In genomic region chr7:90456845-90457468, GRCm38 (mm10) we compare ENCODE assay signal across 8 mouse cellular contexts. TPM values are rescaled to one million over a fixed set of nuclear protein-coding genes. Genes with fewer than 3 reads are reported as not detected.
DNase-seq lines count a peak whose midpoint lies in the region; ATAC-seq and TF ChIP-seq lines count a peak whose summit lies in the region.

Gene Tmem126a (minus strand): TSS chr7:90457229.

- no peaks in the 10 kb centered on the region for H3K9me3 ChIP-seq in forebrain, embryonic 13.5 days (replicated peaks)
- H3K9me3 ChIP-seq in heart, postnatal 0 days (replicated peaks; ENCODE audit: control insufficient read depth, low read length), result no peaks in the 10 kb centered on the region
- H3K9me3 ChIP-seq in liver, embryonic 14.5 days (ENCODE audit: control insufficient read depth, low read length), result no peaks in the 10 kb centered on the region
- no peaks in the 10 kb centered on the region for H3K9me3 ChIP-seq in neural tube, embryonic 11.5 days (ENCODE audit: control insufficient read depth, low read length)
- no peaks in the 10 kb centered on the region for H3K9me3 ChIP-seq in stomach, postnatal 0 days (ENCODE audit: control insufficient read depth, low read length)

- peaks cover 22% of the 10 kb centered on the region for H3K36me3 ChIP-seq in forebrain, embryonic 13.5 days (ENCODE audit: poor library complexity, severe bottlenecking)
- H3K36me3 ChIP-seq in heart, postnatal 0 days (replicated peaks; ENCODE audit: control insufficient read depth, insufficient read depth, low read length), result peaks cover 20% of the 10 kb centered on the region
- H3K36me3 ChIP-seq in liver, embryonic 14.5 days (replicated peaks; ENCODE audit: control insufficient read depth, insufficient read depth, low read depth), result peaks cover 5% of the 10 kb centered on the region; the same call in 1 of the 2 replicates
- H3K36me3 ChIP-seq in neural tube, embryonic 11.5 days (ENCODE audit: control insufficient read depth, insufficient read depth, low read length), result no peaks in the 10 kb centered on the region
- H3K36me3 ChIP-seq in stomach, postnatal 0 days (ENCODE audit: control insufficient read depth, insufficient read depth, low read length), result 0 out of 2 replicates have a peak, but pooled peaks cover 5% of the 10 kb centered on the region

- no peak; the same call in 1 of the 2 replicates for TF ChIP-seq EP300 in heart, postnatal 0 days (IDR thresholded peaks at IDR 0.05; ENCODE audit: low read depth)
- no peak for TF ChIP-seq EP300 in liver, embryonic 14.5 days (IDR thresholded peaks at IDR 0.05; ENCODE audit: low read depth)
- TF ChIP-seq EP300 in stomach, postnatal 0 days (optimal IDR thresholded peaks at IDR 0.05), result no peak

- H3K4me3 ChIP-seq in forebrain, embryonic 13.5 days, result peak within 1 kb of the TSS; percentile 63
- H3K4me3 ChIP-seq in heart, postnatal 0 days (ENCODE audit: low read depth, low read length), result peak within 1 kb of the TSS; percentile 94
- H3K4me3 ChIP-seq in liver, embryonic 14.5 days (ENCODE audit: insufficient read depth in 1 of 2, low read depth in 2 of 2, low read length in 2 of 2), result peak within 1 kb of the TSS; percentile 71 to 74
- peak within 1 kb of the TSS; percentile 70 for H3K4me3 ChIP-seq in neural tube, embryonic 11.5 days (ENCODE audit: low read depth, low read length)
- peak within 1 kb of the TSS; percentile 81 for H3K4me3 ChIP-seq in stomach, postnatal 0 days (ENCODE audit: low read depth, low read length)

- peak; percentile 98 for ATAC-seq in cerebellum, adult (ENCODE audit: insufficient number of reproducible peaks, low FRiP score, low TSS enrichment)
- peak; percentile 99 for ATAC-seq in forebrain, embryonic 13.5 days
- peak; percentile 97 for ATAC-seq in heart, postnatal 0 days (ENCODE audit: insufficient read depth, low read depth)
- ATAC-seq in liver, embryonic 14.5 days (ENCODE audit: insufficient read depth), result peak; percentile 91
- ATAC-seq in neural tube, embryonic 11.5 days (ENCODE audit: insufficient read depth, low FRiP score, low TSS enrichment), result peak; percentile 98
- peak; percentile 97 for ATAC-seq in stomach, postnatal 0 days (ENCODE audit: low FRiP score, low TSS enrichment)

- TF ChIP-seq CTCF in heart, postnatal 0 days (IDR thresholded peaks at IDR 0.05; ENCODE audit: low read depth), result peak; percentile 33; the same call in 1 of the 2 replicates
- TF ChIP-seq CTCF in liver, embryonic 14.5 days (IDR thresholded peaks at IDR 0.05; ENCODE audit: low read depth), result peak; percentile 70
- TF ChIP-seq CTCF in stomach, postnatal 0 days (IDR thresholded peaks at IDR 0.05; ENCODE audit: low read depth), result peak; percentile 52

- peak; percentile 82 for DNase-seq in ES-CJ7 (ENCODE audit: low read depth, low spot score)
- DNase-seq in heart, postnatal 0 days (ENCODE audit: low spot score), result peak; percentile 95
- DNase-seq in kidney, postnatal 36 days, result peak; percentile 92 to 94
- peak; percentile 67 to 79 (median 73) for DNase-seq in liver, embryonic 14.5 days (ENCODE audit: low read depth in 3 of 3, low spot score in 3 of 3)
- DNase-seq in neural tube, embryonic 11.5 days (ENCODE audit: low spot score), result peak; percentile 90
- peak; percentile 87 for DNase-seq in stomach, postnatal 0 days (ENCODE audit: low spot score)

- H3K4me1 ChIP-seq in forebrain, embryonic 13.5 days, result peaks cover 10% of the 10 kb centered on the region
- H3K4me1 ChIP-seq in heart, postnatal 0 days (ENCODE audit: control insufficient read depth, insufficient read depth), result peaks cover 18% of the 10 kb centered on the region; the same call in 1 of the 2 replicates
- H3K4me1 ChIP-seq in liver, embryonic 14.5 days (replicated peaks; ENCODE audit: control insufficient read depth in 2 of 2, insufficient read depth in 2 of 2, low read length in 1 of 2), result peaks cover 9 to 13% of the 10 kb centered on the region in 2 experiments; a peak in 3 of 4 replicates
- H3K4me1 ChIP-seq in neural tube, embryonic 11.5 days (ENCODE audit: control insufficient read depth, insufficient read depth, low read length), result peaks cover 9% of the 10 kb centered on the region
- peaks cover 2% of the 10 kb centered on the region; the same call in 1 of the 2 replicates for H3K4me1 ChIP-seq in stomach, postnatal 0 days (replicated peaks; ENCODE audit: control insufficient read depth, insufficient read depth)

- 0 out of 2 replicates have a peak, but pooled peaks cover 2% of the 10 kb centered on the region for H3K27me3 ChIP-seq in forebrain, embryonic 13.5 days
- H3K27me3 ChIP-seq in heart, postnatal 0 days (ENCODE audit: control insufficient read depth, insufficient read depth, low read length), result no peaks in the 10 kb centered on the region
- no peaks in the 10 kb centered on the region for H3K27me3 ChIP-seq in liver, embryonic 14.5 days (ENCODE audit: control insufficient read depth, insufficient read depth, low read length)
- no peaks in the 10 kb centered on the region for H3K27me3 ChIP-seq in neural tube, embryonic 11.5 days (ENCODE audit: control insufficient read depth, insufficient read depth, low read length)
- no peaks in the 10 kb centered on the region for H3K27me3 ChIP-seq in stomach, postnatal 0 days (ENCODE audit: control insufficient read depth, insufficient read depth, low read length)

- under 1% methylated on average over 41 of the region's 41 CpGs for WGBS in forebrain, embryonic 13.5 days
- under 1% methylated on average over 41 of the region's 41 CpGs for WGBS in heart, postnatal 0 days
- under 1% methylated on average over 41 of the region's 41 CpGs for WGBS in liver, embryonic 14.5 days (ENCODE audit: insufficient replicate concordance)
- under 1% methylated on average over 41 of the region's 41 CpGs for WGBS in neural tube, embryonic 11.5 days
- under 1% methylated on average over 41 of the region's 41 CpGs for WGBS in stomach, postnatal 0 days

- peak within 1 kb of the TSS; percentile 72 for H3K9ac ChIP-seq in forebrain, embryonic 13.5 days
- peak within 1 kb of the TSS; percentile 82 for H3K9ac ChIP-seq in heart, postnatal 0 days (replicated peaks; ENCODE audit: low read depth, low read length)
- peak within 1 kb of the TSS; percentile 76 for H3K9ac ChIP-seq in liver, embryonic 14.5 days (replicated peaks)
- H3K9ac ChIP-seq in neural tube, embryonic 11.5 days (ENCODE audit: low read length), result peak within 1 kb of the TSS; percentile 78
- H3K9ac ChIP-seq in stomach, postnatal 0 days (ENCODE audit: low read length), result peak within 1 kb of the TSS; percentile 79

- peak within 1 kb of the TSS; percentile 83 for H3K27ac ChIP-seq in forebrain, embryonic 13.5 days
- H3K27ac ChIP-seq in heart, postnatal 0 days (ENCODE audit: low read depth), result peak within 1 kb of the TSS; percentile 97
- peak within 1 kb of the TSS; percentile 57 for H3K27ac ChIP-seq in liver, embryonic 14.5 days
- peak within 1 kb of the TSS; percentile 82 for H3K27ac ChIP-seq in neural tube, embryonic 11.5 days (ENCODE audit: low read depth, low read length)
- H3K27ac ChIP-seq in stomach, postnatal 0 days (replicated peaks), result peak within 1 kb of the TSS; percentile 87

- H3K4me2 ChIP-seq in forebrain, embryonic 13.5 days, result peak within 1 kb of the TSS; percentile 58
- H3K4me2 ChIP-seq in heart, postnatal 0 days (ENCODE audit: low read depth, low read length), result peak within 1 kb of the TSS; percentile 80
- H3K4me2 ChIP-seq in liver, embryonic 14.5 days (ENCODE audit: low read depth), result peak within 1 kb of the TSS; percentile 93
- peak within 1 kb of the TSS; percentile 65 for H3K4me2 ChIP-seq in neural tube, embryonic 11.5 days (ENCODE audit: low read depth)
- H3K4me2 ChIP-seq in stomach, postnatal 0 days (replicated peaks; ENCODE audit: low read depth), result peak within 1 kb of the TSS; percentile 69

RNA-seq across cellular contexts. Expression of gene Tmem126a, which starts in this region (rescaled TPM):
- 123 and 127 TPM in 2 replicates for polyA plus RNA-seq in forebrain, embryonic 13.5 days (2015; fragmentation: Nextera tagmentation; extraction: Ambion mirVana)
- total RNA-seq in heart, postnatal 0 days (2014; rRNA removed; ENCODE audit: low replicate concordance), result 82.2 and 107 TPM in 2 replicates
- 185 and 187 TPM in 2 replicates for polyA plus RNA-seq in heart, postnatal 0 days (2015; fragmentation: Nextera tagmentation; extraction: Ambion mirVana)
- polyA plus RNA-seq in liver, embryonic 14.5 days (2012; rRNA removed), result 13.3 and 17.0 TPM in 2 replicates
- 45.9 and 47.7 TPM in 2 replicates for polyA plus RNA-seq in liver, embryonic 14.5 days (2014; fragmentation: Nextera tagmentation; extraction: Ambion mirVana)
- polyA plus RNA-seq in neural tube, embryonic 11.5 days (2014; fragmentation: Nextera tagmentation; extraction: Ambion mirVana), result 111 and 118 TPM in 2 replicates
- polyA plus RNA-seq in stomach, postnatal 0 days (2015; fragmentation: Nextera tagmentation; extraction: Ambion mirVana), result 85.9 and 86.5 TPM in 2 replicates

Comparison
In these comparisons a context has a peak if more than half of its experiments do, and no peak if none do; other contexts are left out.
1. Peak in every context shown above with its lines: DNase-seq, ATAC-seq, H3K4me3 ChIP-seq and H3K27ac ChIP-seq.